Mouse (Mus musculus) erythroblast, embryonic 14.5 days (primary cell): Measurements from ENCODE around the gene Ap4m1. TPM values are rescaled to one million over a fixed set of nuclear protein-coding genes. Genes with fewer than 3 reads are reported as not detected.

Source experiments
- H3K27me3 ChIP-seq: 2 replicates; pipeline ENCODE4 v1.6.1; 2012; ENCODE audit warnings: inconsistent platforms; ENCODE audit not compliant: control insufficient read depth
- H3K36me3 ChIP-seq: 2 replicates; pipeline ENCODE4 v1.6.1; 2012; ENCODE audit warnings: mild to moderate bottlenecking, inconsistent platforms; ENCODE audit not compliant: control insufficient read depth
- H3K4me1 ChIP-seq: 2 replicates; pipeline ENCODE4 v1.6.1; 2012; ENCODE audit warnings: inconsistent platforms; ENCODE audit not compliant: control insufficient read depth
- H3K4me3 ChIP-seq: replicated peaks from 2 replicates; pipeline ENCODE3; 2012; ENCODE audit warnings: moderate library complexity, mild to moderate bottlenecking, inconsistent platforms
- H3K9me3 ChIP-seq: 2 replicates; pipeline ENCODE4 v1.6.1; 2012; ENCODE audit warnings: low read length, inconsistent platforms, mixed read lengths; ENCODE audit not compliant: control insufficient read depth
- GATA1 ChIP-seq: IDR thresholded peaks from 2 replicates; pipeline ENCODE4 v1.6.1; 2012; ENCODE audit warnings: low read length, inconsistent platforms, mixed read lengths
- TAL1 ChIP-seq: IDR thresholded peaks from 3 replicates; pipeline ENCODE4 v1.6.1; 2012; ENCODE audit warnings: low read length, inconsistent platforms, mixed read lengths
- polyA plus RNA-seq: library from polyadenylated mRNA; stranded (reverse); fragments of >175 nt; gene quantifications from 2 replicates; pipeline ENCODE4 v1.2.3, GENCODE M21; 2012

Ap4m1 gene
- polyA plus RNA-seq, 1 experiment, result 1.1 TPM

GRCm38 (mm10) chr5:138222111-138222510 is 50.3 kb downstream of the Ap4m1 start:
- H3K4me3 ChIP-seq, result no peak overlapping the region
- H3K9me3 ChIP-seq, result peaks cover 6% of the 10 kb centered on the region
- no peaks in the 10 kb centered on the region for H3K27me3 ChIP-seq
- TF ChIP-seq GATA1, result no peak
- TF ChIP-seq TAL1, result no peak
- no peaks in the 10 kb centered on the region for H3K4me1 ChIP-seq
- H3K36me3 ChIP-seq, result no peaks in the 10 kb centered on the region

GRCm38 (mm10) chr5:138223287-138223686 is 51.5 kb downstream of the Ap4m1 start:
- no peaks in the 10 kb centered on the region for H3K36me3 ChIP-seq
- TF ChIP-seq TAL1, result no peak
- no peak for TF ChIP-seq GATA1
- H3K4me1 ChIP-seq, result no peaks in the 10 kb centered on the region
- no peaks in the 10 kb centered on the region for H3K9me3 ChIP-seq
- no peak overlapping the region for H3K4me3 ChIP-seq
- no peaks in the 10 kb centered on the region for H3K27me3 ChIP-seq

DNA sequence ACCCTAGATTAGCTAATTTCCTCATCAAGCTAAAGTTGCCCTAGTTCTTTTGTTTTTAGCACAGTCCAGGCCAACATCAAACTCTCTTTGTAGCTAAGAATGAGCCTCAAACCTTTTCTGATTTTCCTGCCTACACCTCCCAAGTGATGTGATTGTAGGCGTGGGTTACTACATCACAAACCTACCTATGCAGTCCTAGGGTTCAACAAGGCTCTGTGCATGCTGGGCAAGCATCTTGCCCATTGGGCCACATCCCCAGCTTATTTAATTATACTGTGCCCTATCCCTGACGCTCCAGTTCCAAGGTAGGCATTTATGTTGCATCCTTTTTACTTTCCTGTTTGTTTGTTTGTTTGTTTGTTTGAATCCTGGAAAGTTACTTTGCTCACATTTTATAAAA is 53.9 kb downstream of the Ap4m1 start, which contains the start of gene Nxpe5:
TSS of gene Nxpe5 (plus strand) at position 199 of the 400 bp plus-strand sequence.
- H3K4me3 ChIP-seq, result no peak within 1 kb of the TSS
- H3K27me3 ChIP-seq, result no peaks in the 10 kb centered on the region
- H3K36me3 ChIP-seq, result no peaks in the 10 kb centered on the region
- no peak for TF ChIP-seq TAL1
- TF ChIP-seq GATA1, result no peak
- no peaks in the 10 kb centered on the region for H3K4me1 ChIP-seq
- H3K9me3 ChIP-seq, result no peaks in the 10 kb centered on the region

GRCm38 (mm10) chr5:138226491-138226890 is 54.7 kb downstream of the Ap4m1 start:
- Histone ChIP-seq H3K27me3 (no peaks in the 10 kb centered on the region), H3K4me3 (no peak overlapping the region), H3K4me1 (no peaks in the 10 kb centered on the region), H3K9me3 (no peaks in the 10 kb centered on the region), H3K36me3 (no peaks in the 10 kb centered on the region)
- TF ChIP-seq GATA1 (no peak), TAL1 (no peak)

GRCm38 (mm10) chr5:138227367-138227766 is 55.6 kb downstream of the Ap4m1 start:
- H3K4me1 ChIP-seq, result no peaks in the 10 kb centered on the region
- H3K4me3 ChIP-seq, result no peak overlapping the region
- no peak for TF ChIP-seq TAL1
- TF ChIP-seq GATA1, result no peak
- H3K9me3 ChIP-seq, result no peaks in the 10 kb centered on the region
- no peaks in the 10 kb centered on the region for H3K27me3 ChIP-seq
- no peaks in the 10 kb centered on the region for H3K36me3 ChIP-seq

GRCm38 (mm10) chr5:138228026-138228425 is 56.2 kb downstream of the Ap4m1 start:
- Histone ChIP-seq H3K36me3 (no peaks in the 10 kb centered on the region), H3K9me3 (no peaks in the 10 kb centered on the region), H3K4me1 (no peaks in the 10 kb centered on the region), H3K4me3 (no peak overlapping the region), H3K27me3 (no peaks in the 10 kb centered on the region)
- TF ChIP-seq TAL1 (no peak), GATA1 (no peak)

GRCm38 (mm10) chr5:138229511-138229910 is 57.7 kb downstream of the Ap4m1 start:
- no peaks in the 10 kb centered on the region for H3K36me3 ChIP-seq
- H3K4me1 ChIP-seq, result no peaks in the 10 kb centered on the region
- H3K9me3 ChIP-seq, result no peaks in the 10 kb centered on the region
- TF ChIP-seq GATA1 (no peak), TAL1 (no peak)
- no peaks in the 10 kb centered on the region for H3K27me3 ChIP-seq
- H3K4me3 ChIP-seq, result no peak overlapping the region

Other genes with a start within 250 kb of the Ap4m1 start
- gene Gjc3, start 208.9 kb upstream of the Ap4m1 start, polyA plus RNA-seq, result not detected in 2 replicates
- gene Azgp1, start 190.5 kb upstream of the Ap4m1 start, polyA plus RNA-seq, result not detected in 2 replicates
- gene Smok3a, start 150.7 kb upstream of the Ap4m1 start, polyA plus RNA-seq, result 0.02 TPM in 1 of 2 replicates, not detected in the other
- gene Smok3b, start 150.6 kb upstream of the Ap4m1 start, polyA plus RNA-seq, result not detected in 2 replicates
- not detected in 2 replicates for gene Smok3c, start 118.8 kb upstream of the Ap4m1 start, polyA plus RNA-seq
- gene Zkscan1, start 86.9 kb upstream of the Ap4m1 start, polyA plus RNA-seq, result 0.01 and 0.02 TPM in 2 replicates
- gene Zscan21, start 55.1 kb upstream of the Ap4m1 start, polyA plus RNA-seq, result 0.10 and 0.11 TPM in 2 replicates
- 0.01 and 0.04 TPM in 2 replicates for gene Zfp113, start 16.3 kb upstream of the Ap4m1 start, polyA plus RNA-seq
- 8.2 and 11.5 TPM in 2 replicates for gene Cops6, start 10.9 kb upstream of the Ap4m1 start, polyA plus RNA-seq
- 7.1 and 11.5 TPM in 2 replicates for gene Mcm7, start 420 bp downstream of the Ap4m1 start, polyA plus RNA-seq
- 2.8 and 3.9 TPM in 2 replicates for gene Taf6, start 15.4 kb downstream of the Ap4m1 start, polyA plus RNA-seq
- 0.28 and 0.30 TPM in 2 replicates for gene Cnpy4, start 15.5 kb downstream of the Ap4m1 start, polyA plus RNA-seq
- gene Mblac1, start 22.3 kb downstream of the Ap4m1 start, polyA plus RNA-seq, result 0.12 and 0.31 TPM in 2 replicates
- not detected in 2 replicates for gene Nxpe5, start 53.9 kb downstream of the Ap4m1 start, polyA plus RNA-seq
- gene Lamtor4, start 83.5 kb downstream of the Ap4m1 start, polyA plus RNA-seq, result 2.2 and 2.3 TPM in 2 replicates
- gene BC037034, start 92.0 kb downstream of the Ap4m1 start, polyA plus RNA-seq, result 2.4 and 2.9 TPM in 2 replicates
- not detected in 2 replicates for gene Gal3st4, start 100.8 kb downstream of the Ap4m1 start, polyA plus RNA-seq
- not detected in 2 replicates for gene Gm43720, start 108.0 kb downstream of the Ap4m1 start, polyA plus RNA-seq
- gene Gpc2, start 108.0 kb downstream of the Ap4m1 start, polyA plus RNA-seq, result 0.06 and 0.07 TPM in 2 replicates
- 3.2 and 4.9 TPM in 2 replicates for gene Stag3, start 108.2 kb downstream of the Ap4m1 start, polyA plus RNA-seq
- not detected in 2 replicates for gene Pvrig, start 170.0 kb downstream of the Ap4m1 start, polyA plus RNA-seq